Mouse (Mus musculus) macrophage (primary cell): ENCODE data around the gene Tmem56. TPM values are rescaled to one million over a fixed set of nuclear protein-coding genes. Genes with fewer than 3 reads are reported as not detected.

ENCODE experiments used
- H3K27ac ChIP-seq: fragments of 350-480 bp; formaldehyde crosslinking; 2 replicates; pipeline ENCODE4 v1.9.0; 2021
- H3K36me3 ChIP-seq: fragments of 350-480 bp; formaldehyde crosslinking; 2 replicates; pipeline ENCODE4 v1.9.0; 2021; ENCODE audit errors: inconsistent target
- H3K4me3 ChIP-seq: fragments of 350-480 bp; formaldehyde crosslinking; 2 replicates; pipeline ENCODE4 v1.9.0; 2021; ENCODE audit errors: inconsistent target
- H3K79me2 ChIP-seq: fragments of 350-480 bp; formaldehyde crosslinking; 2 replicates; pipeline ENCODE4 v1.9.0; 2021; ENCODE audit errors: inconsistent target
- WGBS: methylation state at CpG from one replicate; pipeline ENCODE4 v1.1.7; 2026; ENCODE audit warnings: inconsistent platforms; ENCODE audit not compliant: missing documents; 5-methylcytosine and 5-hydroxymethylcytosine counted together
- polyA plus RNA-seq: library from polyadenylated mRNA; stranded (reverse); fragments of 250-400 nt; gene quantifications from 3 replicates; pipeline ENCODE4 v1.2.4, GENCODE M21; 2018; ENCODE audit warnings: inconsistent platforms

The Tmem56 gene
- polyA plus RNA-seq, 1 experiment from 2014 or later, result not detected

DNA sequence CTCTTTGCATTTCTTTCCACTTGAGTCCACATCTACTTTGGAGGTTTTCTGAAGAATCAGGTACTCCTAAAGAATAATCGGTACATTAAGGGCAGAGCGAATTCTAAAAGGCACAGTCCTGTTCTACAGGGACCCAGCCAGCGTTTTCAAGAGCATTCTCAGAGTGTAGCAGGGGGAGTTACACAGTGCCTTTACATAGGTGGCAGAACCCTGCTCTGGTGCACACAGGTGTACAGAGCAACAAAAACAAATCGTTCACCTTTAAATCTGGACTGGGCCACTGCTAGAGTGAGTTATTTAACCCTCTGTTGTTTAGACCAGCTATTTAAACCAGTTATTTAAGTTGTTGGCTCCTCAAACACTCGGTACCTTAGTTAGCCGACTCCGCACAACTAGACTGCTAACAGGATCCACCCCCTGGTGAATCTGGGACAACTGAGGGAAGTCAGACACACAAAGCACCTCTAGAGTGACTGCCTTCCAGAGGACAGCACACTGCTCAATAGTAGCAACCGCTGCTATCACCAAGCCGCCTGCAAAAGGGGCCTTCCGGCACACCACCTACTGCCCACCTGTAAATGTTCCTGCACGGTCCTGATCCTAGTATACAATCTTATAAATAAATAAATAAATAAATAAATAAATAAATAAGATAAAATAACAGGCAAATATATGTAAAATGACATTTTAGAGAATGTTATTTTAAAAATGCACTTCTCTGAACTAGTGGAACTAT is 126.3 kb downstream of the Tmem56 start:
- Histone ChIP-seq H3K36me3 (no peaks in the 10 kb centered on the region), H3K4me3 (no peak overlapping the region), H3K27ac (no peak overlapping the region), H3K79me2 (no peaks in the 10 kb centered on the region)
- 86% methylated on average over 9 of the region's 11 CpGs for WGBS

DNA sequence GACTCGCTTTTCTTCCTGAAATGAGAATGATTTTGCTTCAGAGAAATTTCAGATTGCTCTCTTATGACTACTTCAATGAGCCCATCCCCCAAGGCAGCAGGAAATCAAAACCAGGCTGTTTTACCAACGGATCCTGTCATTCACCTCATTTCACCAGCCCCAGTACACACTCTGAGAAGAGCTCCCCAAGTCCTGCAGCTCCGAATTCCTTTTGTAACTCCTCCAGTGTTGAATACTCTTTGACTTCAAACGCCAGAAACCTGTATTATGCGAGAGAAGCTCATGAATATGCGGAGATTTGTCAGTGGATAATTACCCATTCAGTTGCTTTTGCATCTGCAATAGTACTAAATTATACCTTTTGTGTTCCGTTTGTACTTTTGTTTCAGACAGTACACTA is 126.9 kb downstream of the Tmem56 start:
- no peak overlapping the region for H3K4me3 ChIP-seq
- 40% methylated on average over 7 of the region's 7 CpGs for WGBS

More for the DNA sequence above, 126.9 kb downstream of the Tmem56 start:
- Histone ChIP-seq H3K36me3 (no peaks in the 10 kb centered on the region), H3K27ac (no peak overlapping the region), H3K79me2 (no peaks in the 10 kb centered on the region)

Other genes with a start within 250 kb of the Tmem56 start
- 0.74 to 2.3 TPM (median 1.3 TPM) in 3 replicates for gene Rwdd3, start 111.4 kb downstream of the Tmem56 start, polyA plus RNA-seq
- gene Alg14, start 8.7 kb upstream of the Tmem56 start, polyA plus RNA-seq, result 9.8 to 14.2 TPM (median 12.1 TPM) in 3 replicates
- gene Cnn3, start 143.4 kb upstream of the Tmem56 start, polyA plus RNA-seq, result 0.22 to 0.61 TPM (median 0.36 TPM) in 3 replicates
- not detected in 3 replicates for gene Slc44a3, start 249.3 kb upstream of the Tmem56 start, polyA plus RNA-seq